Mouse (Mus musculus) megakaryocyte, embryonic 14.5 days (primary cell): Measurements from ENCODE around the gene Kank4.

Experiments
- FLI1 ChIP-seq: IDR thresholded peaks from 2 replicates; pipeline ENCODE4 v1.6.1; 2012; ENCODE audit warnings: low read length, inconsistent platforms, mixed read lengths
- GATA1 ChIP-seq: IDR thresholded peaks from 3 replicates; pipeline ENCODE4 v1.6.1; 2012; ENCODE audit warnings: mixed read lengths, low read length, inconsistent platforms, borderline replicate concordance

DNA sequence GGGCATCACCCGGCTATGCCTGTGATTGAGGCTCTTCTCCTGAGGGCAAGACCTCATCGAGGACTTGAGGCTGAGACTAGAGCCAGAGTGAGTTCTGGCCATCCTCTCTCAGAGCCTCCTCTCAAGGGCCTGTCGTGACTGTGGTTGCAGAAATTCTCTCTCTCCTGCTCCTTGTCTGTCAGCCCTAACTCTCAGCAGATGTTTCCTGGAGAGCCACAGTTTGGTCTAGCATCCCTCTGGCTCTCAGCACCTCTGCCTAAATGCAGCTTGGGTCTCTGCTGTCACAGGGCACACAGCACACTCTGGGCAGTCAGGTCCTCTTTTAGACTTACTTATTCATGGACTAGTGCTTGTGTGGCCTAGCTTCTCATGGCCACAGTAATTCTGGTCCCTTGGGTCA lies 5.1 kb upstream of the Kank4 start:
- TF ChIP-seq GATA1 (no peak), FLI1 (no peak)
